Mouse (Mus musculus): ENCODE data around the gene Sstr4. TPM values are rescaled to one million over a fixed set of nuclear protein-coding genes. Genes with fewer than 3 reads are reported as not detected.

Gene Sstr4
- polyA plus RNA-seq, 1 experiment from 2014 or later = 2.5 TPM

DNA sequence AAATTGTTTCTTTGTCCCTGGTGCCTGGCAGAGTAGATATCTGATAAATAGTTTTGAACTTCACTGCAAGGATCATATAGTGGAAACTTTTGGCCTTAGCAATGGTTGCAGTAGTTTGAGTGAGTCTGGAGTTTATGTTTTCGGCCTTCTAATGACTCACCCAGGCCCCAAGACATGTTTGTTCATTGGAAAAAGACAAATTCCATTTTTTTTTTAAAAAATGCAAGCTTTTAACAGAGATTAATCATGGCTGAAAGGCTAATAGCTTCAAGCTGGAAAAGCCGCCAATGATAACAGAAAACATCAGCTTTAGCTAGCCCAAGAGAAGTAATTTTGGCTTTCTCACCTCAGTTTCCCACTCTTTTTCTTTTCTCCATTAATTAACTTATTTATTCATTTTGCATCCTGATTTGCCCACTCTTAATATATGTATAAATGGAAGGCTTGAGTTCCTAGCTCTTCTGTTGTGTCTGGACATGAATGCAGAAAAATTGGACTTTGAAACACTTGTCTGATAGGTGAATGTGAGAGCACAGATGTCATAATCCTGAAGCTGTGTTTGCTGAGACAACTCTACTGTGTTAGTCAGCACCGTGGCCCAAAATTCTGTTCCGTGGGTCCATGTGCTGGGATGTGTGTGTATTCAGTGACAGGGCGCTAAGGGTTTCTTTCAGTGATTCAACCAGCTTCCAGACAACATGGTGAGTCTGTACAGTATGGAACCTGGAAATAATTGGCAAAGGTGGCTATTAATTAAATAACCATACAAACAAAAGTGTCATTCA is 3.9 kb downstream of the Sstr4 start:
- DNase-seq (ENCODE audit: low spot score) (no peak), ATAC-seq (replicated peaks; ENCODE audit: insufficient number of reproducible peaks, low FRiP score, low TSS enrichment, low read depth) (no peak)
- no peaks in the 10 kb centered on the region for H3K9me3 ChIP-seq (replicated peaks; ENCODE audit: control insufficient read depth, low read length)
- 0 out of 2 replicates have a peak, but pooled peaks cover 2% of the 10 kb centered on the region for H3K4me1 ChIP-seq (ENCODE audit: control insufficient read depth, insufficient read depth, low read length)
- no peak overlapping the region for H3K4me2 ChIP-seq (ENCODE audit: low read depth, low read length)
- 80% methylated on average over 5 of the region's 5 CpGs for WGBS
- no peak overlapping the region for H3K27ac ChIP-seq (replicated peaks; ENCODE audit: low read depth, low read length)
- no peak overlapping the region for H3K4me3 ChIP-seq (ENCODE audit: low read depth, low read length)
- H3K9ac ChIP-seq (replicated peaks; ENCODE audit: low read length) = no peak overlapping the region
- no peaks in the 10 kb centered on the region for H3K36me3 ChIP-seq (replicated peaks; ENCODE audit: control insufficient read depth, insufficient read depth, low read depth, low read length)
- H3K27me3 ChIP-seq (ENCODE audit: control insufficient read depth, insufficient read depth, low read length) = peaks cover 11% of the 10 kb centered on the region

DNA sequence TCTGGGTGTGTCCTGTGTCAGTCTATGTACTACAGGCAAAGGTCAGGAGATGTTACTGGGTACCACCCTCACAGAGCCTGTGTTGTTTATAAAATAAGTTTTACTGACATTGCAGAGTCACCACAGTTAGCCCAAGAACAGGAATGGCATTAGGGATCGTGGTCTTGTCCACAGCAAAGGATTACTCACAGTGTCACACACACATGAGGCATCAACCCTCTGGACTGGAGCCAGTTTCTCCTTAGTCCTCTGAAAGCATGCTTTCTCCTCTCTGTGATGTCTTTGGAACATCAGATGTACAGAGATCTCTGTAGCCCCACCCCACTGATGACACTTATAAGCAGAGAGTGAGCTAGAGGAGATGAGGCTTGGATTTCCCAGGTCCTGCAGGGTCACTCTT is 7.1 kb downstream of the Sstr4 start:
- peaks cover 7% of the 10 kb centered on the region for H3K27me3 ChIP-seq (ENCODE audit: control insufficient read depth, insufficient read depth, low read length)
- no peaks in the 10 kb centered on the region for H3K36me3 ChIP-seq (replicated peaks; ENCODE audit: control insufficient read depth, insufficient read depth, low read depth, low read length)
- 84% methylated on average over 1 of the region's 1 CpGs for WGBS
- no peaks in the 10 kb centered on the region for H3K9me3 ChIP-seq (replicated peaks; ENCODE audit: control insufficient read depth, low read length)
- no peak overlapping the region for H3K27ac ChIP-seq (replicated peaks; ENCODE audit: low read depth, low read length)
- no peak overlapping the region for H3K4me3 ChIP-seq (ENCODE audit: low read depth, low read length)
- H3K4me2 ChIP-seq (ENCODE audit: low read depth, low read length) = no peak overlapping the region
- no peaks in the 10 kb centered on the region for H3K4me1 ChIP-seq (ENCODE audit: control insufficient read depth, insufficient read depth, low read length)
- no peak for ATAC-seq (replicated peaks; ENCODE audit: insufficient number of reproducible peaks, low FRiP score, low TSS enrichment, low read depth)
- H3K9ac ChIP-seq (replicated peaks; ENCODE audit: low read length) = no peak overlapping the region
- DNase-seq (ENCODE audit: low spot score) = no peak

DNA sequence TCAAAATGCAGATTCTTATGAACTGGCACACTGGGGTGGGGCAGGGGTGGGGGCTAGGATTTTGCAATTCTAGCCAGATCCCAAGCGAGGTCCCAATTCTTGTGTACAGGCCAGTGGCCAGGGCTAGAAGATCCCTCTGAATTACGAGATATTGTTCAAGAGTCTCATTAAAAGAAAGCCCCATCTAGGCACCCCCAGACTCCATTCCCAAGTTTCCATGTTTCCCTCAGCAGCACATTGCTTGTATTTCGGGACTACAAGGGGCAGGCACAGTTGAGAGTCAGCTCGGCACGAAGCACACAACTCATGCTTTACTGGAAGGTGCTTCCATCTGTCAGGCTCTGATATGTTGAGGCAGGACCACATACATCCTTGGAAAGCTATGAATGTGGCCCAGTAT is 9.8 kb downstream of the Sstr4 start:
- Histone ChIP-seq H3K36me3 (replicated peaks; ENCODE audit: control insufficient read depth, insufficient read depth, low read depth, low read length) (no peaks in the 10 kb centered on the region), H3K9ac (replicated peaks; ENCODE audit: low read length) (no peak overlapping the region), H3K27ac (replicated peaks; ENCODE audit: low read depth, low read length) (no peak overlapping the region), H3K4me1 (ENCODE audit: control insufficient read depth, insufficient read depth, low read length) (peaks cover 7% of the 10 kb centered on the region; the same call in 1 of the 2 replicates), H3K9me3 (replicated peaks; ENCODE audit: control insufficient read depth, low read length) (no peaks in the 10 kb centered on the region), H3K4me3 (ENCODE audit: low read depth, low read length) (no peak overlapping the region), H3K4me2 (ENCODE audit: low read depth, low read length) (no peak overlapping the region), H3K27me3 (ENCODE audit: control insufficient read depth, insufficient read depth, low read length) (peaks cover 14% of the 10 kb centered on the region)
- DNase-seq (ENCODE audit: low spot score) (no peak), ATAC-seq (replicated peaks; ENCODE audit: insufficient number of reproducible peaks, low FRiP score, low TSS enrichment, low read depth) (no peak)
- 69% methylated on average over 5 of the region's 5 CpGs for WGBS

DNA sequence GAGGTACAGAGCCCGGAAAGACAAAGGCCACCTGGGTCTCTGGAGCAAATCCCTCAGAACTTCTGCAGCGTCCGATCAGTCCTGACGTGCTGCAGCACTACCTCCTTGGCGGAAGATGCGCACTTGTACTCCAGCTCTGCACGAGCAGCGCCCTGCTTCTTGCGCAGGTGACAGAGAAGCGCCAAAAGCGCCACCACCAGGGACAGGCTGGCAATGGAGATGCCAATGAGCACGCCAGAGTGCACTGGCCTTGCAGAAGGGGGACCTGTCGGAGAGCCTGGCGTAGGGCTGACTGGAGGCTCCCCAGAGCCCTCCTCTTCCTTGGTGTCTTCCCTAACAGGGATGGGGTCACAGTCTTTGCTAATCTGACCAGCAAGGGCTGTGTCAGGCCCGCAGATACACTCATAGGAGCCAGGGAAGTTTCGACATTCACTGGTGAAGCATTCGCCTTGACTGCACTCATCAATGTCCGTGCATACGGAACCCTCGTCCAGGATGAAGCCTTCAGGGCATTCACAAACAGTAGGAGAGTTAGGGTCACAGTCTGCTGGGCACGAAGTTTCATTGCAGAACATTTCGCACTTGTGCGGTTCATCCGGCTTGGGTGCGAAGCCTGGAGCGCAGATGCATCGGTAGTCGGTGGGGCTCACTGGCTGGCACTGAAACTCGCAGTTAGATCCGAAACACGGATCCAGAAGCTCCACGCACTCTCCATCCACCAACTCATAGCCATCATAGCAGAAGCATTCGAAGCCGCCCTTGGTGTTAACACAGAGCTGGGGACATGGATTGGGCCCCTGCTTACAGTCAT is 11.2 kb downstream of the Sstr4 start:
- no peak for ATAC-seq (replicated peaks; ENCODE audit: insufficient number of reproducible peaks, low FRiP score, low TSS enrichment, low read depth)
- Histone ChIP-seq H3K36me3 (replicated peaks; ENCODE audit: control insufficient read depth, insufficient read depth, low read depth, low read length) (no peaks in the 10 kb centered on the region), H3K9ac (replicated peaks; ENCODE audit: low read length) (peak overlapping the region; percentile 0; the same call in 1 of the 2 replicates), H3K27ac (replicated peaks; ENCODE audit: low read depth, low read length) (no peak overlapping the region), H3K4me3 (ENCODE audit: low read depth, low read length) (peak overlapping the region; percentile 33), H3K9me3 (replicated peaks; ENCODE audit: control insufficient read depth, low read length) (no peaks in the 10 kb centered on the region), H3K4me2 (ENCODE audit: low read depth, low read length) (peak overlapping the region; percentile 65), H3K4me1 (ENCODE audit: control insufficient read depth, insufficient read depth, low read length) (peaks cover 7% of the 10 kb centered on the region; the same call in 1 of the 2 replicates), H3K27me3 (ENCODE audit: control insufficient read depth, insufficient read depth, low read length) (peaks cover 14% of the 10 kb centered on the region)
- 9% methylated on average over 34 of the region's 34 CpGs for WGBS
- peak; percentile 42 for DNase-seq (ENCODE audit: low spot score)

DNA sequence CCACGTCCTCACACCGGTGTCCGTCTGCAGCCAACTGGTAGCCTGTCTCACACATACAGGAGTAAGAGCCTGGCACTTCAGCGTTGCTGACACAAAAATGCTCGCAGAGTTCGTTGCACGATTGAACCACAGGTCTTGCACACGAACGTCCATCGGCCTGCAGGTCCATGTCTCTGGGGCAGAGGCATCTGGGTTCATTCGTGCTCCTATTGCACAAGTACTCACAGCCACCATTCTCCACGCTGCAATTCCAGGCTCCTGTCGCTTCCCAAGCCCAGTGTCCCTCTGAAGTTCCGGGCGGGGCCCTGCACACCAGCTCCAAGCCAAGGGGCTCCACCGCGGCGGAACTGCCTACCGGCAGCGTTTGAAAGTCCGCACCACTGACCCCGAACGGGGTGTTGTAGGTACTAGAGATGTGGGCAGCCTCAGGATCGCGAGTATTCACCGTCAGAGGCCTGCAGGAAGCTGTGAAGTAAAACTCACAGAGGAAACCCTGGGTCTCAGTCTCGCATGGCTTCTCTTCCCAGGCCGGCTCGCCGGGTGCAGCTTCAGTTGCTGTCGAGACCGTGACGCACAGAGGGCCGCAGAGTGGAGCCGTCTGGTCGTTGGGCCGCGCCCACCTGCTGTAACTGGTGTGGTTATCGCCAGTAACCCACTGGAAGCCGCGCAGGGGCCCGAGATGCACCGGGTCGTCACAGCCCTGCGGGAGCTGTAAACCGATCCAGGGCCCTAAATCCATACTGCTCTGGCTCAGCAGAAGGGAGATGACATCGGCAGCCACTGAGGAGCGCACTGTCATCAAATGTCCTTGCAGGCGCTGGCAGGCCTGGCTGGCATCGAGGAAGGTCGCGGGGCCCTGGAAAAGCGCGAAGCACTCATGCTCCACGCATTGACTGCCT is 12.1 kb downstream of the Sstr4 start:
- ATAC-seq (replicated peaks; ENCODE audit: insufficient number of reproducible peaks, low FRiP score, low TSS enrichment, low read depth) (peak; percentile 17; the same call in 1 of the 2 replicates), DNase-seq (ENCODE audit: low spot score) (peak; percentile 34)
- peak overlapping the region; percentile 33 for H3K4me3 ChIP-seq (ENCODE audit: low read depth, low read length)
- H3K27ac ChIP-seq (replicated peaks; ENCODE audit: low read depth, low read length) = no peak overlapping the region
- H3K27me3 ChIP-seq (ENCODE audit: control insufficient read depth, insufficient read depth, low read length) = peaks cover 14% of the 10 kb centered on the region
- 3% methylated on average over 55 of the region's 55 CpGs for WGBS
- no peaks in the 10 kb centered on the region for H3K9me3 ChIP-seq (replicated peaks; ENCODE audit: control insufficient read depth, low read length)
- peaks cover 7% of the 10 kb centered on the region; the same call in 1 of the 2 replicates for H3K4me1 ChIP-seq (ENCODE audit: control insufficient read depth, insufficient read depth, low read length)
- H3K9ac ChIP-seq (replicated peaks; ENCODE audit: low read length) = peak overlapping the region; percentile 53
- H3K4me2 ChIP-seq (ENCODE audit: low read depth, low read length) = peak overlapping the region; percentile 65
- no peaks in the 10 kb centered on the region for H3K36me3 ChIP-seq (replicated peaks; ENCODE audit: control insufficient read depth, insufficient read depth, low read depth, low read length)

DNA sequence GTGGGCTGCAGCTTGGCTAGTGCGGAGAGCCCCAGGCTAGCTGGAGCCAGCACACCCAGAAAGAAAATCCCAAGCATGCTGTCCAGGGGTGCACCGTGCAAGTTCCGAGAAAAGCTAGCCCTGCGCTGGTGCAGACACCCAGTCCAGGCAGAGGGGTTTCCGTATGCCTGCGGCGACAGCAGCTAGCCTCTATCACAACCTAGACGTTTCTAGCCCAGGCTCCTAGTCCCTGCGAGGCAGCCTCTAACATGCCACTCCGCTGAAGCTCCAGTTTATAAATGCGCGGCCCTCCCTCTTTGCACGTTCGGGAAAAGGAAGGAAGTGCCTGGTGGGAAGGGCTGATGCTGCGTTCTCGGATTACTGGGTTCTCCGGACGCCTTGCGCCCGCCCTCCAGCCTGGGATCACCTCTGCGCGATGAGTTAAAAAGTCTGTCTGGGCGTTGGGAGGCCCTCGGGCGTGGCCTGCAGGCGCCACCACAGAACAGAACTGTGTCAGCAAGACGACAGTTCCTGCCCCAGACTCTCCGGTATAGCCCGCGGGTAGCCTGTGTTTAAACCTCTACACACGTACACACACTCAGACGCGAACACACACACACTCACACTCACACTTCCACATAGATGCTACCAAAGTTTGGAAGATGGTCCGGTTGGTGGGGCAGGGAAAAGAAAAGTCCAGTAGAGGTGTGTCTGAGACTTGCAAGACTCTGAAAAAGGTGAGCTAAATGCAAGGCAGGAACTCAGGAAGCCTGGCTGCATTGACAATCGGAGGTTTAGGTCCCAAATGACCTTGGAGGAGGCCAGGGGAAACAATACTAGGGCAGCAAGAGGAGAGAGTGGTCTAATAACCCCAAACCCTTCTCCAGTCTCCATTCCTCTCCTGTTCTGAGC is 13.0 kb downstream of the Sstr4 start, which contains the start of gene Thbd:
Gene Thbd (minus strand): TSS at position 319 of the 891 bp plus-strand sequence.
- Histone ChIP-seq H3K4me3 (ENCODE audit: low read depth, low read length) (peak within 1 kb of the TSS; percentile 33), H3K36me3 (replicated peaks; ENCODE audit: control insufficient read depth, insufficient read depth, low read depth, low read length) (no peaks in the 10 kb centered on the region), H3K4me1 (ENCODE audit: control insufficient read depth, insufficient read depth, low read length) (peaks cover 7% of the 10 kb centered on the region; the same call in 1 of the 2 replicates), H3K4me2 (ENCODE audit: low read depth, low read length) (peak within 1 kb of the TSS; percentile 65), H3K9me3 (replicated peaks; ENCODE audit: control insufficient read depth, low read length) (no peaks in the 10 kb centered on the region), H3K27me3 (ENCODE audit: control insufficient read depth, insufficient read depth, low read length) (peaks cover 14% of the 10 kb centered on the region), H3K27ac (replicated peaks; ENCODE audit: low read depth, low read length) (no peak within 1 kb of the TSS), H3K9ac (replicated peaks; ENCODE audit: low read length) (peak within 1 kb of the TSS; percentile 53)
- ATAC-seq (replicated peaks; ENCODE audit: insufficient number of reproducible peaks, low FRiP score, low TSS enrichment, low read depth) = peak; percentile 51
- whole genome bisulfite sequencing = 2% methylated on average over 35 of the region's 35 CpGs
- DNase-seq (ENCODE audit: low spot score) = peak; percentile 62

DNA sequence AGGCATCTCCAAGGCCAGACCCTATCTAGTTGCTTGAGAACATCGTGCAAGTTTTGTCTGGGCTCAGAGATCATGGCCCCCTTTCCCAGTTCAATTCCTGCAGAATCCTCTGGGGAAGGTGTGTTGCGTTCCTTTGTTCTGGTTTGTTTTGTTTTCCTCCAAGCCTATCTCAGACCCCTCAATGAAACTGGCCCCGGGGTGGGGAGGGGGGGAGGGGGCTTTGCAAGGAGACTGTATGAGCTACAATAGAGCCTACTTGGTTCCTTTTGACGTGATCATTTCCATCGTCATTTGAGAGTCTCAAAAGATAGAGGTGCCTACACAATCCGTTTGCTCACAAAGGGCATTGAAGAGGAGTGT is 13.6 kb downstream of the Sstr4 start:
- H3K4me3 ChIP-seq (ENCODE audit: low read depth, low read length) = no peak overlapping the region
- peaks cover 14% of the 10 kb centered on the region for H3K27me3 ChIP-seq (ENCODE audit: control insufficient read depth, insufficient read depth, low read length)
- no peaks in the 10 kb centered on the region for H3K9me3 ChIP-seq (replicated peaks; ENCODE audit: control insufficient read depth, low read length)
- H3K27ac ChIP-seq (replicated peaks; ENCODE audit: low read depth, low read length) = no peak overlapping the region
- no peak for ATAC-seq (replicated peaks; ENCODE audit: insufficient number of reproducible peaks, low FRiP score, low TSS enrichment, low read depth)
- DNase-seq (ENCODE audit: low spot score) = no peak
- WGBS = 10% methylated on average over 6 of the region's 6 CpGs
- H3K9ac ChIP-seq (replicated peaks; ENCODE audit: low read length) = no peak overlapping the region
- peaks cover 7% of the 10 kb centered on the region; the same call in 1 of the 2 replicates for H3K4me1 ChIP-seq (ENCODE audit: control insufficient read depth, insufficient read depth, low read length)
- no peak overlapping the region for H3K4me2 ChIP-seq (ENCODE audit: low read depth, low read length)
- H3K36me3 ChIP-seq (replicated peaks; ENCODE audit: control insufficient read depth, insufficient read depth, low read depth, low read length) = no peaks in the 10 kb centered on the region
